Mouse (Mus musculus) adrenal gland, adult 8-10 months (tissue): ENCODE data around the gene Polr1c. TPM values are rescaled to one million over a fixed set of nuclear protein-coding genes. Genes with fewer than 3 reads are reported as not detected.

Experiments
- DNase-seq: peaks from one replicate; pipeline ENCODE4 v3.0.0; 2022
- total RNA-seq, 4 experiments: library from RNA; stranded (reverse); gene quantifications; 2 replicates each; pipeline ENCODE4 v1.2.4; 2022

Gene Polr1c
- total RNA-seq, 4 experiments from 2014 or later, result 83.8 to 116 (median 104) TPM

DNA sequence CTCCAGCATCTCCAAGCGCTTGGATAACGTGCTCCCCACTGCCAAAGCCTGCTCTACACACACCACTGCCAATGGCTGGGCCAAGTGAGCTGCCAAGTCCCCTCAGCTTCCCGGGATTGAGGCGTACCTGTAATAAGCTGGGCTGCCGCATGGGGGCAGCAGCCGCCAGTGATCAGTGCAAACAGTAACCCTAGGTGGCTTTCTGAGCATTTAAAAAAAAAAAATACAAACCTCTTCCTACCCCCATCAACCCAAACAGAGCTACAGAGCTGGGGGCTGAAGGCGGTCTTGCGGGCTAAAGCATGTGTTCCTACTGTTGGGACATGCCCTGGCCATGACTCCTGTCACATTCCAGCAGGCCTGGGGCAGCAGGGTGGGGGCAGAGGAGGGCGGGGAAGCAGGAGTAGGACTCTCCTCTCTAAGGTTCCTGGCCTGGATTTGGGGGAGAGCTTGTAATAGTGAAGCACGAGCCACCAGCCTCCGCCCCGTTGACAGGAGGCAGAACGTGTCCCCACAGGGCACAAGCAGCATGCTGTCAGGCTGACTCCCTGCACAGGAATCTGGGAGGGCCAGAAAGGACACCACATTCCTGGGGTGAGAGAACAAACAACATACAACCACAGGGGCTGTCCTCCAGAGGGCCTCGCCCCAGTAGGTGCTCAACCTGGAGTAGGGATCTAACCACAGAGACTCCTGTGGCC lies 18.2 kb upstream of the Polr1c start:
- DNase-seq, result no peak

DNA sequence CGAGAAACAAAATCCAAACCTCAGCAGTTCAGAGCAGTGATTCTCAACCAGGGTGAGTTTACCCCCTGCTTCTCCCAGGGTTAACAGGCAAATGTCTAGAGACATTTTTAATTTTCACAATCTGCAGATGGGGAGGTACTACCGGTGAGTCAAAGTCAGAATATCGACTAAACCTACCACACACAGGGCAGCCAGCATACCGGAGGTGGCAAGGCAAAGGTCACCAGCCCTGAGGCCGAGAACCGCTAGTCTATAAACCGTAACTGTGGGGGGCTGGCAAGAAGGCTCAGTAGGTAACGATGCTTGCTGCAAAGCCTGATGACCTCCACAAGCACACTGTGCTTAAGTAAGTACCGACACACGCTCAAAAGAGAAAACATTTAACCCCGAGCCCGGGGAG lies 17.6 kb upstream of the Polr1c start:
- DNase-seq, result no peak

DNA sequence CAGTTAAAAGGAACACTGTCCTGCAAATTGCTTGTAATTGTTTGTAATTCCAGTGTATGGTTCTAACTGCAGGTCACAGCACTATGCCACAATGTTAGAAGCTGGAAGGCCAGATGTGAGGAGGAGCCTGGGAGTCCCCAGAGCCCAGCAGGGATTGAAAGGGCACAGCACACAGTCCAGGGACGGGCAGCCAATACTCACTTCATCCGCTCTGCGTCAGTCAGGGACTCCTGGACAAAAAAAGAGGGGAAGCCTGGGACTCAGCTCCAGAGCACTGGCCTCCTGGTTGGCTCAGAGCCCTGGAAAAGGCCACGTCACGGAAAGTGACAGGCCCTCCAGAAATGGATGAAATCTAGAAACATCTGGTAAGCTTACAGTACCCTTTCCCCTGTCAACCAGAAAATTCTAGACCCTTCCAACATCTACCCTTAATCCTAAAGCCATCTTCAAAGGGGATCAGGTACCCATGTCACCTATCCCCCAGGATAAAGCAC lies 14.4 kb upstream of the Polr1c start:
- no peak for DNase-seq

DNA sequence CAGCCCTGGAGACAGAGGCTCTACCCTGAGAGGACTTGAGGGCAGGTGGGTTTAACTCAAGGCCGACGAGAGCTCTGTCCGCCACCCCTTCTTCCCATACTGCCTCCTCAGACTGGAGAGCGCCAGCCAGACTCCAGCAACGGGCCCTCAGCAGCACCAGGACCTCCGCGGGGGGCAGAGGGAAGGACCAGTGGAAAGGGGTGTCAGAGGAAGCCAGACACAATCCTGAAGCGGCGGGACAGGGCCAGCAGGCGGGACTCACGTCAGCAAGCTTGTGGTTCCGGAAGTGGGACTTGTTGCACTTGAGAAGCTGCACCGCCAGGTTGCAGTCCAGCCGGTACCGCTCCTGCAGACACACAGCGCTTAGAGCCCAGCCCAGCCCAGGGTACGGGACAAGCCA lies 11.8 kb upstream of the Polr1c start:
- no peak for DNase-seq

DNA sequence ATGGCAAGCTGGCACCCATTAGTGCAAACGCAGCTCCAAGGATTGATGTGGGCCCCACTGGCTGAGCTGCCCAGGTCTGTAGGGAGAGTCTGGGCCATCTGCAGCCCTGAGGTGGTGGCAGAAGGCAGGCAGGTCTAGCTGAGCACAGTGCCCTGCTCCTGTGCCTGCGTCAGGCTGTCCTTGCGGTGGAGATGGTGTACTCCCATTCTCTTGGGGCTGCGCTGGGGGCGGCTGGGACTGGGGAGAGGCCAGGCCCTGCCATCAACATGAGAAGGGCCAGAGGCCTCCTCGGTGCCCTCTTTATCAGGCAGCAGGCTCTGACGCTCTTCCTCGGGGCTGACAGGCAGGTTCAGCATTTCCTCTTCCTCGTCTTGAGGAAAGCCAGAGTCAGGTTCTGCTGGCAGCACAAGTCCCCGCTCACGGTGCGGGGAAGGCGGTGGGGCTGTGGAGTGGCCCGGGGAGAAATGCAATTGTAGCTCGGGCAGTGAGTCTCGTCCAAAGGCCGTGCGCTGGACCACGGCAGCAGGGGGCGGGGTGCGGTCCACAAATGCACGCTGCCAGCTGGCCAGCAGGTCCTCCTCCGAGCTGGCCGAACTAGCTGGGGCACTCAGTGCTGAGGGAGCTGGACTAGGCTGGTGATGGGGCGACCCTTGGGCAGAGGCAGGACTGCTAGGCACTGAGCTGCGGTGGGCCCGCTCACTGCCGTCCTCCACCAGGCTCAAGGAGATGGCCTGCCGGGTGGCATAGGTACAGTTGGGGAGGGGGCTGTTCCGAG lies 10.6 kb upstream of the Polr1c start:
- DNase-seq, result no peak

DNA sequence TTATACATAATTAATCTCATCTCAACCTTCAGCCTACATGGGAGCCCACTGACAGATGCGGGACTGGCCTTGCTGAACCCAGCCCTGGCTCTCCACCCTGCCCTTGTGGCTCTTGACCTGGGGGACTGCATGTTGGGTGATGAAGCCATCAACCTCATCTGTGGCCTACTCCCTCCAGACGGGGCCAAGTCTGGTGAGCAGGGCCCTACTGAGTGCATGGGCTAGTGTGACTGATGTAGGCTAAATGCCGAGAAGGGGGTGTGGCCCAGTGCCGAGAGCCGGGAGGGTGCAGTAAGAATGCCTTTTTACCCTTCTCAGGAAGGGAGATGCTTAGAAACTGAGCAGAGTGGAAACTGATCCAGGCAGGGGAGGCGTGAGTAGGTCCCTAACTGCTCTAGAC lies 7.3 kb upstream of the Polr1c start:
- DNase-seq, result no peak

DNA sequence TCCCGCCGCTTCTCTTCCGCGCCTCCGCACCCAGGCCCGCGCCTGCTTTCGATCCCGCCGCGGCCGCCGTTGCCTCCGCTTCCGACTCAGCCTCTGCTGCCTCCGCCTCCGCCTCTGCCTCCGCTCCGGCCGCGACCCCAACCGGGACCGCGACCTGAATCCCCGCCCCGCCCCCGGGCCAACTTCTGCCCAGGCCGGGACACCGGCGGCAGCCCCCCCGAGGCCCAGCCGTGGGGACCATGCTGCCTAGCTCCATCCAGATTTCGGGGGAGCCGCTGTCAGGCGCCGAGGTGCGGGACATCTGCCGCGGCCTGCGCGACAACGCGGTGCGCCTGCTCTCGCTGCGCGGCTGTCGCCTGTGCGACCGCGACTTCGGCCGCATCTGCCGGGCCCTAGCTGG lies 6.3 kb upstream of the Polr1c start:
- DNase-seq, result no peak

DNA sequence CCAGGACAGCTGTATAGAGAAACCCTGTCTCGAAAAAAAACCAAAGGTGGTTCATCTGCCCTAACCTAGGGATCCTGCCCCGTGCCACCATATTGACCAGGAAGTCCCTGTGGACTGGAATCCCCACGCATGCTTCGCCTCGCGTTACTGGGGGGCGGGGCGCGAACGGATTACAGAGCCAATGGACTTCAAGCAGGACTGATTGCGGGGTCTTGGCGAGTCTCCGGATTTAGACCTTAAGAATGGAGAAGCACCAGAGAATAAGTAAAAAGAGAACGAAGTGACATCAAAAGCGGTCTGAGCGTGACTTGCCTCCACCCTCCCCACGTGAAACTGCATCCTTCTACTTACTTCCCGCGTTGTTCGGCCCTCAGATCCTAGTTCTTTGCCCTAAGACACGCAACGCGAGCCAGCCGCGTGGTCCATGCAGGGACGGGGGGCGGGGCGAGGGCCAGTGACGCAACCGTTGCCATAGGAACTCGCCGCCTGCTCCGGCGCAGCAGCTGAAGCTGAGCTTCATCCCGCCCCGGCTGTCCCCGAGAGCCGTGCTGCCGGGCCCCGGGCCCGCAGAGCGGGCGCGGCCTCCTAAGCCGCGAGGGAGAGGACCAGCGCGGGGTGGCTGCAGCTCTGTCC lies 5.7 kb upstream of the Polr1c start, which contains the start of gene Lrrc73:
Gene Lrrc73, plus strand, starts transcription at position 80 of the 633 bp plus-strand sequence.
- peak; percentile 90 for DNase-seq

DNA sequence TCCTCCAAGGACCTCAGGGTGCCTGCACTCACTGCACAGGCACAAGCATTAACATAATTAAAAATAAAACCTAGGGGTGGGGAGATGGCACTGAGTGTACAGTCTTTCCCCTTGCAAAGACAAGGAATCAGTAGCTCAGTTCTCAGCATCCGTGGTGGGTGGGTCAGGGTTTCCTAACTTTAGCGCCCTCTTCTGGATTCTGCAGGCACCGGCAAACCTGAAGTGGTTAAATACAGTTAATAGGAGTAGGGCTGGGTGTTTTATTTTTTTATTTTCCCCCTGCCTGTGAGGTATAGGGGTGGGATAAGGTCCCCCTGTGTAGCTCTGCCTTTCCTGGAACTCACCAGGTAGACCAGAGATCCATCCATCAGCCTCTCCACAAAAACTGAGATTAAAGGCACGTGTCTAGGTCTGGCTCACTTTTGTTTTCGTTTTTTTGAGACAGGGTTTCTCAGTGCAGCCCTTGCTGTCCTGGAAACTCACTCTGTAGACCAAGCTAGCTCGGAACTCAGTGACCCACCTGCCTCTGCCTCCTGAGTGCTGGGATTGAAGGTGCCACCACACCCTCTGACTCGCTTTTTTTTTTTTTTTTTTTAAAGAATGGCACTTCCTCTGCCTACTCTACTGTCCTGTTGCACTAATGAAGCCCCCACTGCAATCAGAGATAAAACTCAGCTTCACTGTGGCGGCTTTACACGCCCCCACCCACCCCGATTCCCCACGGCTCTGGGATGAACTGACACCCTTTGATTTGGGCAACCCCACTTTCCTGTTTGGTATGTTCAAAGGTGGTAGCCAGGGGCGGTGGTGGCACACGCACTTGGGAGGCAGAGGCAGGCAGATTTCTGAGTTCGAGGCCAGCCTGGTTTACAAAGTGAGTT lies 5.0 kb upstream of the Polr1c start:
- no peak for DNase-seq

DNA sequence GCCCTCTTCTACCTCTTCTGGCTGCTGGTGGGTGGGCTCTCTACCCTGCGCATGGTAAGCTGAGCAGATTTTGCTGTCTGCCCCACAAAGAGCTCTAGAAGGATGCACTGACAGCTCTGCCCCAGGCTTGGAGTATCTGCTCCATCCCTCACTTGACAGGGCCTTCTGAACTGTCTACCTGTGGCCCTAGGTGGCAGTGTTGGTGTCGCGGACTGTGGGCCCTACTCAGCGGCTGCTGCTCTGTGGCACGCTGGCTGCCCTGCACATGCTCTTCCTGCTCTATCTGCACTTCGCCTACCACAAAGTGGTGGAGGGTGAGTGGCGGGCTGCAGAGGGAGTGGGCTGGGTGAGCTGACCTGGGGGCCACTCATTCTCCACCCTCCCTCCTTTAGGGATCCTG lies 3.3 kb upstream of the Polr1c start:
- DNase-seq, result no peak

DNA sequence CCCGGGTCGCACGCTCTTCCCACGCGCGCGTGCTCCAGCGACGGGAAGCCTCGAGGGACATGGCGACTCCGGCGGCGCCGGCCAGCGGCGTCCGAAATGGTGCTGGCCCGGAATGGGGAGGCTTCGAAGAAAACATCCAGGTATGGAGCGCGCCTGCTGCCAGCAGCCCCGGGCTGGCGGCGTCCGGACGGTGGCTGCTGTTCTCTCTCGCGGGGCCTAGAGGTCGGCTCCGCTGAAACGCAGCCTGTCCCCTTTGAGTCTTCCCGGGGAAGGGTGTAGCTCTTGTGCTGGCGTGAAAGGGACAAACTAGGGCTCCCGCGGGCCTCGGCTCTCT lies 302 bp upstream of the Polr1c start:
- no peak for DNase-seq

DNA sequence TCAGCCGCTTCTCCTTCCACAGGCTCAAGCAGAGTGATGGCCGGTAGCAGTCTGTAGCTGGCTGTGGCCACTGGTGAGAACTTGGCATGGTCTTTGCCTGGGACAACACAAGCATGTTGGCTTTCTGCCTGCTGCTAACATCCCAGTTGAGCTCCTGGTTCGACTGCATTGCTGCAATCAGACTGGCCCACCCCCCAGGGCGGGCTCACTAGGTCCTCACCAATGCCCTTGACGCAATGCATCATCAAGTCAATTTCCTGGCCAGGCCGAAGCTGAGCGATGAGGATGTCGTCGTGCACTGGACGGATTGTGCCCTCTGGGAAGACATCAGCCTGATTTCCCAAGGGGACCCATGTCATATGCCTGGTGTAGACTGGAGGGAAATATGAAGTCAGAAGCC lies 3.3 kb downstream of the Polr1c start:
- DNase-seq, result peak; percentile 85

DNA sequence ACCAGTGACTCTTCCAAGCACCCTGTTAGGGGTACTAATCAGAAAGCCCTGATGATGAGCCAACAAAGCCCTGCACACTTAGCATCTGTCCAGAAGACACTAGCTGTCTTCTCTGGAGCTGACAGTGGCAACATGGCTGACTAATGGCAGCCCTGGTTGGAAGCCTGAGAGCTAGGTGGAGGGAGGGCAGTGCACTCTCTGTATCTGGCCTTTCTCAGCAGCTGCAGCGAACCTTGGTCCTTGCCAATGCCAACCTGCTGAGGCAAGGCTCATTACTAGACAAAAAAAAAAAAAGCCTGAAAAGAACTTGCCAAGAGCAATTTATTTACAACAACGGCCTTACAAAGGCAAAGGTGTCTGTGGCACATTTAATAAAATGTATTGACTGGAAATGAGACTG lies 4.2 kb downstream of the Polr1c start:
- no peak for DNase-seq

DNA sequence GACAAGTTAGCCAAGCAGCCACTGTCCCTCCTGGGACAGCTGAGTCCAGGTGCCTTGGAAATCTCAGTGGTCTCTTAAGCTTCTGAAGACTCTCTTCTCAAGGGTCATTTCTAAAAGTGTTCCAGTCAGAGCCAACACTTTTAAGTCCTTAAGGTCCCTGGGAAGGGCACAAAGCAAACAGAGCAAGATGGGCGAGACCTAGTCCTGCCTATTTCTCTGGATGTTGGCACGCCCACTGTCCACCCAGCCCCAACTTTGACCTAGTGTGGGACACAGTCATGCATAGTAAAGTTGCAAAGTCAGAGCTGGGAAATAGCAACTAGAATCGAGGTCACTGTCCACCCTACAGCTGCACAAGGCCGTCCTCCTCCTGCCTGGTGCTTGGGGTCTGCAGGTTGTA lies 4.9 kb downstream of the Polr1c start:
- DNase-seq, result no peak

DNA sequence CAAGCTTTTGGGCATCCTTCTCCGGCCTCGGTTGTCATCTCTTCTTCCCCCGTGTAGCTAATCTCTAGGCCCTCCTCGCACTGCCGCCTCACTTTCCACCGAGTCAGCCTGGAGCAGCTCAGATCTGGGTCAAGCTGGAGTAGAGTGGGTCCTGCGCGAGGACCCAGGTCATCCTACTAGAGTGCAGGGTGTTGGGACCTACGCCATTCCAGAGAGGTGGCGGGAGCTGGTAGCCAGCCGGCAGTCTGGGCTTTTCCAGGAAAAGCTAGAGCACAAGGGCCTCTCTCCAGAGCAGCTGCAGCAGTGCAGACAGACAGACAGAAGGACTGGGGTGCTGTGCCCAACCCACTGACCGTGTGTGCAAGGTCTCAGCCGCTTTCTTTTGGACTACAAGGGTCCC lies 5.6 kb downstream of the Polr1c start:
- DNase-seq, result no peak

DNA sequence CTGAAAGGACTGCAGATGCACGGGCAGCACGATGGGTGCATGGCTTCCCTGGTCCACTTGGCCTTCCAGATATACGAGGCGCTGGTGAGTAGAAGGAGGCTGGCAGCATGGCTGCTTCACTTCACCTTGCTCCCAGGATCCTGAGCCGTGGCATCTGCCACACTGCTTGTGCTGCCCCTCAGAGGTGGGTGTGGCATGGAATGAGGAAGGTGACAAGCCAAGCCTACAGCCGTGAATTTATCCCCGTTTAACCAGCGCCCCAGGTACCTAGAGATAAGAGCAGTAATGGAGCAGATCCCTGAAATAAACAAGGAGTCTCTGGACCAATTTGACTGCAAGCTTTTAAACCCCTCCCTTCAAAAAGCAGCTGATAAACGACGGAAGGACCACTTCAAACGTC lies 6.4 kb downstream of the Polr1c start:
- DNase-seq, result no peak

DNA sequence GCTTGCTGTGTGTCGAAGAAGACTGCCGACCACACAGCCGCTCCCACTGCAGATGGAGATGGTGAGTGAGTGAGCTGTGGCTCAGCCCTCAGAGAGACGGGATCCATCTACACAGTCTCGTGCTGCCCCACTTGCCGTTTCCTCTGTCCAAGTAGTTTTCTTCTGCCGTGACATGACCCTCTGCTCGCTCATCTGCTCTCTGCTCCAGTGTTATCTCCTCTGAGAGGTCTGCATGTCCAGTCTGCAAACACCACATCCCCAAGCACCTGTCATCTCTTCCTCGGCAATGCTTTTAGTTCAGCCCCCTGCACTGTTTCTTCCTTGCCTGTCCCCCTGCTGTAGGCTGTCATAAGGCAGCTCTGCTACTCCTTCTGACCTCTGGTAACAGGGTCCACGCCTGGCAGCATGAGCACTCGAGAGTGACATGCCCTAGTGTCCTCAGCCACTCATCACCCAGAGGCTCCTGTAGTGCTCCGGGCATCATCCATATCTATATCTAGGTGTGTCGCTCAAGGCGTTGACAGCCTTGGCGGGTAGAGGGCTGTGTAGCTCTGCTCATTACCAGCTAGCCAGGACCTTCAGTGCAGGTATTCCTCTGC lies 8.2 kb downstream of the Polr1c start:
- no peak for DNase-seq

DNA sequence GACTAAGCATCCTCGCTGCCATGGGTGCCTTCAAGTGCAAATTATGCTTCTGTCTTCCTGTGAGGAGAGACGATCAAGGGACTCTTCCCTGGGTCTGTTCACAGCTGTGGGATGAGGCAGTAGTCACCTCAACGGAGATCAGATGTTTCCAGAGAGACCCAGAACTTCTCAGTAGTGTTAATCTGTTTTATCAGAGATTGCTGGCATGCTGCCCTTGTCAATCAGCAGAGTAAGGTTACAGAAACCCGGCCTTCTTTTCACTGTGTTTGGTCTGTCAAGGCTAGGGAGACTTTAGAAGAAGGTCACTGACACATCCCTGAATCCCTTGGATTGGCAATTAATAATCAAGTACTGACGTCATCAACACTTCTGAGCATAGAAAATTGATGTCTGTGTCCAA lies 10.4 kb downstream of the Polr1c start:
- DNase-seq, result peak; percentile 63

DNA sequence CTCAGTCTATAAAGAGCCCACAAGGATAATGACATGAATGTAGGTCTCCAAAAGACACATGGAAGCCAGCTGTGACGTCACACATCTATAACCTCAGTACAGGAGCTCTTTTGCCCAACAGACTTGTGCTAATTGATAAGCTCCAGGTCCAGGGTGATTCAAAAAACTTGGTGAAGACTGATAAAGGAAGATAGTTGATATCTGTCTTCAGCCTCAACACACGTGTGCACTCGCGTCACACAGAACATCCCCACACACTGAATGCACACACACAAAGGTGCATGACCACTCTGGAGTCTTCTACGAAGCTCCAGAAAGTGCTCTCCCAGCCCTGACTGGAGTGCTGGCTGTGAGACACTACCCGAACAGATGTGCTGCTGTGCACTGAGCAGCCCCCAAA lies 10.8 kb downstream of the Polr1c start:
- no peak for DNase-seq

DNA sequence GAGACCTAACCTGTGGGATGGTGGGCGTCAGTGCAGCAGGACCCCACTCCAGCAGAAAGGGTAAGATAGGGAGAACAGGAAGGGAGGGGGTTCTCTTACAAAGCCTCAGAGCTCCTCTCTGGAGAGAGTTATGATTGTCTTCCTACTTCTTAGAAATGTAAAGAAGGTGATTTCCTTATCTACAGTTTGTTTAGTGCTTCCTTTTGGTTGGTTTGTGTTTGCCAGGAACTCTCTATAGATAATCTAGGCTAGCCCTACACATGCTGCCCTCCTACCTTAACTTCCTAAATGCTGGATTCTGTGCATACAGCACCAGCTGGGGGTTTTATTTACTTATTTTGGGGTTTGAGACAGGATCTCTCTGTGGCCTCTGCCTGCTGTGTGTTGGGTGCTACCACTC lies 11.8 kb downstream of the Polr1c start:
- no peak for DNase-seq

DNA sequence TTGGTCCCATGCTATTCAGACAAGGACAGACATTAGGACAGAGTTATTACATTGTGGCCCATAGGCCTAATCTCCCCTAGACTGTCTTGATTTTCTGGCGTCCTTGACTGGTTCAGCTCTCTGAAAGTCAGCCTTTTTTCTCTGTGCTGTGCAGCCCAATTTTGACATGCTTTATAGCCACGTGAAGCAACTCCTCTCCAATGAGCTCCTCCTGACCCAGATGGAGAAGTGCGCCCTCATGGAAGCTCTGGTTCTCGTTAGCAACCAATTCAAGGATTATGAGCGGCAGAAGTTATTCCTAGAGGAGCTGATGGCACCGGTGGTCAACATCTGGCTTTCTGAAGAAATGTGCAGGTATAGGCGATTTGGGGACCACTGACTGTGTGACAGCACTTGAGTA lies 20.3 kb downstream of the Polr1c start:
- peak; percentile 81 for DNase-seq

DNA sequence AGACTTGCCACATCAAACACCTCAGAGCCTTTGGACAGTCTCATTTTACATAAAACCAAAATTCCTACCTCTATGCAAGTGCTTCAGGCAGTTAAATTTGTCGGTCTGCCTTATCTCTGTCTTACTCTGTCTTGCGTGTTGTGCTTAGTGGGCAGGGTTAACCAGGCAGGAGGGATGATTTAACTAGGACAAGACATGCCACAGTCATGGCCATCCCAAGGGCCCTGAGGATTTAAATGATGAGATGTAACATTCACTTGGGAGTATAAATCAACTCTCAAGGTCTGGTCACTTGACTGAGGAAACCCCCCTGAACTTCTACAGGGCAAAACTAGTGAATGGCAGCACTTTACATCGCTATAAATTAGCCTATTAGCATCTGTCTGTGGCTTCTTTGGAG lies 26.3 kb downstream of the Polr1c start:
- peak; percentile 75 for DNase-seq
